Mouse (Mus musculus) activated CD4-positive, CD25-positive, alpha-beta regulatory T cell, adult 4 months (primary cell): ENCODE data around the gene Mapk3. TPM values are rescaled to one million over a fixed set of nuclear protein-coding genes. Genes with fewer than 3 reads are reported as not detected.
A peak's percentile ranks its signal among the peaks of the same experiment; 100 is the strongest.

Experiments
- ATAC-seq: one replicate; pipeline ENCODE4 v1.8.0; 2017
- polyA plus RNA-seq, 2 experiments: library from polyadenylated mRNA; unstranded; fragments of 100-300 nt; shearing (Covaris generic); gene quantifications; one replicate each; pipeline ENCODE4 v1.2.1; 2017

The Mapk3 gene
- polyA plus RNA-seq, 2 experiments from 2014 or later: 12.7 to 22.3 TPM

DNA sequence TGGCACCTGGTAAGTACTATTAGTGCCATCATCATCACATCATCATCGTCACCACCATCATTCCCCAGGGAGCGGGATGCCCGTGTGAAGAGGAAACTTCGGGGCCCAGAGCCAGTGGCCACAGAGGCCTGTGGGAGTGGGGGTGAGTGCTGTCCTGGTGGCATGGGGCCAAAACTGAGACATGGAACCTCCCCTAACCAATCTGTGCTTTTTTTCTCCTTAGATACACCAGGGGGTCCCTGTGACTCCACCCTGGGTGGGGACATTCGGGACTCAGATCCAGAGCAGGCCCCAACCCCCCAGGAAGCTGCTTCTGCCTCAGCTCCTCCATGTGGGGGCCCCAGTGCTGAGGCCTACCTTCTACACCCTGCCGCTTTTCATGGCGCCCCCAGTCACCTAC lies 25.1 kb downstream of the Mapk3 start:
- no peak for ATAC-seq

DNA sequence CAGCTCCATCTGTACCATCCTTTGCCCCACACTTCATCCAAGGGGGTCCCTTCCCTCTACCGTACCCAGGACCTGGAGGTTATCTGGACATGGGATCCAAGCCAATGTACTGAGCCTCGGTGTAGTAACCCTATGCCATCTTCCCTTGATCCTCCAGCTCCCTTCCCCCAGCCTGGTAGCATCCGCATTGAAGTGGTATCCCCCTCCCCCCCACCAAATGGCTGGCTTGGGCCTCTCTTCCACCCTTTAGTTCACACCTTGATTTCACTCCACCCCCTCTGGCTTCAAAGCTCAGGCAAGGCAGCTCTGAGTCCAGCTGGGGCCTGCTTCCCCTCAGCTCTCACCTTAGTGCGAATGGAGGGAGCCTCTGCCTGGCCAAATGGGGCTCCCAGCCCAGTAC lies 25.7 kb downstream of the Mapk3 start:
- ATAC-seq: no peak

DNA sequence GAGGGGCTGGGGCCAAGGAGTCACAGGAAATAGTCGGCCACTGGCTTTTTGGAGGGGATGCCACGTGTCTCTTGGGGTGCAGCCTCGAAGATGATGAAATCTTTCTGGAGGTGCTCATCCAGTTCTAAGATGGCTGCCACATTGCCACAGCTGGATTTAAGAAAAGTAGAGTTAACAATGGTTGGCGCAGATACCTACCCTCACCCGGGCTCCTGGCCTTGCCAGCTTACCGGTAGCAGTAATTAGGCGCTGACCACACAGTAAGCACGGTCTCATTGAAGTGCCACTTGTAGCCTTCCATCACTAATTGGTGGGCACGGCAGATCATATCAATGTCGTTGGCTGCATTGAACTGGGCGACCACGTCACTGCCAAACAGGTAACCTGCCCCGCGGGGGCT lies 26.7 kb downstream of the Mapk3 start:
- no peak for ATAC-seq

DNA sequence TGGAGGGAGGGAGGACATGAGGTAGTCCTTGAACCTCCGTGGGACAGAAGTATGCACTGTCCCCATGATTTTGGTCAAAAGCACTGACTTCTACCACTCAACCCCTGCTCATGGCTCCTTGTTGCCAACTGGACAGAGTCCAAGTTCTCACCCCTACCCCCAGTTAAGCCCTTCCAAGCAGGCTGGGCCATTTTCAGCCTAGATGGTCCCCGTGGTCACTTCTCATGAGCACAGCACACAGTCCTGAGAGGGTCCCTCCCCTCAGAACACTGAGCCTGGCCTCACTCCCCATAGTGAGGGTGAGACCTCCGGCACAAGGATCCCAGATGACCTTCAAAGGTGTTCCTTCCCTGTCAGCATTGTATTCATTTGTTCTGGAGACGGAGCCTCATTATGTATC lies 29.7 kb downstream of the Mapk3 start:
- no peak for ATAC-seq

DNA sequence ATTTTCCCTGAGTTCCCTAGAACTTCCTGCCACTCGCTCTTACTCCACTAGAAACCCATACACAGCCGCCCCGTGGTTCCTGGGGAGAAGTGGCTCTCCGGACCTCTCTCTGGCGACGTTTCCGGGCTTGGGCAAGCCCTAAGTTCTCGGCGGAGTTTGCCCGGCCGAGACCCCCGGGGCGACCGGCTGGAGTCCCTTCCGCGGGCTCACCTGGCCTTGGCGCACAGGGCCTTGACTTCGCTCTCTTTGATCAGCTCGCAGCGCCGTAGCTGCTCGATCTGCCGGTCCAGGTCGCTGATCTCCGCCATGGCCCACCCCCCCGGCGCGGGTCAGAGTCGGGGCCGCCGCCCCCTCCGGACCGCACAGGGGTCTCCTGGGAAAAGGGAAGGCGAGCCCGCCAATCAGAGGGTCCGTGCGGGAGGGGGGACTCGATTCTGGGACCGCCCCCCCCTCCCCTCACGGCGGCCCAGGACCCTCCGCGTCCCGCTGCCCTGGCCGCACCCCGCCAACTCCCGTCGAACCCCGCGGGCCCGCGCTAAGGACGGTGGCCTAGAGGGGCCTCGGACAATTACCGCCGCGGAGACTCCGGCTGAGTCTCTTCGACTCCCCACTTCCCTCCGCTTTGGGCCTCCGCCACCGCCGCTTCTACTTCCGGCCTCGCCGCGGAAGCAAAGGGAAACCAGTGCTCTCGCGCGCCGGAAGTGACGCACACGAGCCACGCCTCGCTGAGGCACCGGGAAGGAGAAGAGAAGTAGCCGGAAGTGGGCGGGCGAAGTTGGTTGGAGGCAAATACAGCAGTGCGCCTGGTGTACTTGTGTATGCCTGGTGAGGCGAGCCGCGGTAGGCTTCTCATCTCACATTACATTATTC lies 32.7 kb downstream of the Mapk3 start, which contains the start of gene Ppp4c:
Ppp4c (minus strand) TSS at position 646 of the 870 bp plus-strand sequence.
- ATAC-seq: peak; percentile 85

DNA sequence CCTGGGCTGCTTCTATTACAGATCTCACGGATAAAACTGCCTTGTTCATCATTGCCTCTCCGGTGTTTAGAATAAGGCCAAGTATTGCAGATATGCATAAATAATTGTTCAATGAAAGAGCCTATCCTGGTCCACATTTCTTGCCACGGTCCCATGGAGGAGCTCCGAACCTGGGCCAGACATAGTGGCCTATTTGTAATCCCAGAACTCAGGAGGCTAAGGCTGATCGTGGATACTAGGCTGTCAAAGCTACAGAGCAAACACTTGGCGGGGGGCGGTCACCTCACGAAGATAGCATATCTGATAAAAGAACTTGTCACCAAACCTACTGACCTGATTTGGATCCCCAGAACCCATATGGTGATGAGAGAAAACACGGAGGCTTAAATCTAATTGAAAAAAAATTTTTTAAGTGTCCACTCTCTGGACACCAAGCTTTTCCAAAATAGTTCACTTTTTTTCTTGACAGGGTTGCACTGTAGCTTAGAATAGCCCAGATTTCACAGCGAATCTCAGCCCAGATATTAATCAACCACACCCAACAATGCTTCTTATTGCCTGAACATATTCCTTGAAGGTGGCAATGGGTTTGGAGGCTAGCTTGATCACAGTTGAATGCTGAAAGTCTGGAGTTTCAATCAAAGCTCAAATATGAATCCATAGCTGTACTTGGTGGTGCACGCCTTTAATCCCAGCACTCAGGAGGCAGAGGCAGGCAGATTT lies 33.5 kb downstream of the Mapk3 start:
- ATAC-seq: no peak

DNA sequence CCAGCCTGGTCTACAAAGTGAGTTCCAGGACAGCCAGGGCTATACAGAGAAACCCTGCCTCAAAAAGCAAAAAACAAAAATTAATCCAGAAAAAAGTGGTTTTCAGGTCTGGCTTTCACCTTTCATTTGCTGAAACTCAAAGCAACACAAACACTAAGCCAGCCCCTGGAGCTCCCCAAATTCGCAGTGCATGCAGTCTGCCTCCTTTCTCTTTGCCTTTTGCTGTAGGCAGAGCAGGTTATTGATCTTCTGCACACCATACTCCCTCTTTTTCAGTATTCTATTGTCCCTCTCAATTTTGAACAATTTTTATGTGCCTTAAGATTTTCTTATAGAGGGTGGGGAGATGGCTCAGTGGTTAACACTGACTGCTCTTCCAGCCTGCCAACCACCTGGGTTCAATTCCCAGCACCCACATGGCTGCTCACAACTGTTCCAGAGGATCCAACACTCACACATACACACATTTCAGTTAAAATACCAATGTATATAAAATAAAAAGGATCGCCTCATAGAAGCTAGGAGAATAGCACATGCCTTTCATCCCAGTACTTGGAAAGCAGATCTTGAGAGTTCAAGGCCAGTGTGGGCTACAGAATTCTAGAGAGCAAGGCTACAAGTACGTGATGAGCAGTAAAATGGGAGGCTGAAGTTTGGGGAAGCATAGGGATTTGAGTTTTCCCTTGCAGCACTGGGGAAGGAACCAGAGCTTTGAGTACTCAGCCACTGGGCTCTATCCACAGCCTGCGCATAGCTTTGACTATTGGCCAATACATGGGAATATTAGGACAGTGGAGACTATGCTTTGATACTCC lies 34.3 kb downstream of the Mapk3 start:
- no peak for ATAC-seq

DNA sequence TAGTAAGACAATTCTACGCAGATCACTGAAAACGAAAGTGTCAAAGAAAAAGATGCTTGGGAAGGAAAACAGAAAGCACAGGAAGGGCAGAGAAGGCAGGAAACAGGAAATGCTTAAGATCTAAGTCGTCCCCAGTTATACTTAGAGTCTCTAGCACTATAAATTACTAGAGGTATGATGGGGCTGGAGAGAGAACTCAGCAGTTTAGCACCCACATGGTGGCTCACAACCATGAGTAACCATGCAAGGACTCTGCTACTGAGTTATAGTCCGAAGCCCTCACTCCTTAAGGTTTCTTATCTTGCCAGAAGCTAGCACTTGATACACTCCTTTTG lies 34.8 kb downstream of the Mapk3 start:
- ATAC-seq: peak; percentile 33

DNA sequence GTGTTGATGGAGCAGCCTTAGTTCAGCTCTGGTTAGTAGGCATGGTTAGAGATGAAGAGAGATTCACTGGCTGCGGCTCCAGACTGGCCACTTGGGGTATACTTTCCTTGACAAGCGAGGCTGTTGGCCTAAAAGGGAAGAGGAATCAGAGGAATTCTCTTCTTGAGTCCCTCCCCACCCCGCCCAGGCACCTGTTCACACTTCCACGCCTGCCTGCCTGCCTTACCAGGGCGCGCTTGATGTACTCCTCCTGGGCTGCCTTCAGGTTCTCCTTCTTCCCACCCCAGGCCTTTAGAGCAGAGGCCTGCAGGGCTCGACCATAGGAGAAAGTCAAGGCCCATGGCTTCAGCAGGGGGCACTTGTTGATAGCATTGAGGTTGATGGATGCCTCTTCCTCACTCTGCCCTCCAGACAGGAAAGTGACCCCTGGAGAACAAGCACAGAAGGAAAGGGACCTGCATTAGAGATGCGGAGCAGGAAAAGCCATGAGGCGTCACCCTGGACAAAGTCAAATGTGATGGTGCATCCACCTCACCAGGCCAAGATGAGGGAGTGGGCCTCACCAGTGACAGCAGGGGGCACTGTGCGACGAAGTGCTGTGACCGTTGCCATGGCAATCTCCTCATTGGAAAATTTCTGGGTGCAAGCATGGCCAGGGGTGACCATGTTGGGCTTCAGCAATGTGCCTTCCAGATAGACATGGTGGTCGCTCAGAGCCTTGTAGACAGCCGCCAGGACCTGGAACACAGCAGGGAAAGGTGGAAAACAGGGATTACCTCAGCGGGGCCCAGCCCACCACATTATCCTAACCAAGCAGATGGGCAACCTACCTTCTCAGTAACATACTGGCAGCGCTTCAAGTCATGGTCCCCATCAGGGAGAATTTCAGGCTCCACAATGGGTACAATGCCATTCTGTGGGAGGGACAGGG lies 36.3 kb downstream of the Mapk3 start:
- no peak for ATAC-seq

DNA sequence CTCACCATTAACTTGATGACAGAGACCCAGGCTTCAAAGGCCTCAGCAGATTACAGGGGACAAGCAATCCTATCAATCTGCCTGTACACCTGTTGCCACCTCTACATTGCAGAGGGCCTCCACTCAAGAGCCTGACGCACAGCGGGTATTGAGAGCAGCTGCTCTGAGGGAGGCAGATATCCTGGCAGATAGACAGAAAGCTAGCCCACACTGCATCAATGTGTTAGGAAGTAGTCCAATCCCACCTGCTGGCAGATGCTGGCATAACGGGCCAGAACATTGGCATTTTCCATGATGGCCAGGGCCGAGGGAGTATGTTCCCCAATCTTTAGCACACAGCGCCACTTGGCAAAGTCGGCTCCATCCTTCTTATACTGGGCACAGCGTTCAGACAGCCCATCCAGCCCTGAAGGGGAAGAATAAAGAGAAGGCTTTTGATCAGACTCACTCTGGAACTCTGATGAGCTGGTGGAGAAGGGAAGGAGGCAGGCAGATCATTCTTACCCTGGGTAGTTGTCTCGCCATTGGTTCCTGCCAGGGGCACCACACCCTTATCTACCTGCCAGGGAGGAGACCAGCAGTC lies 37.0 kb downstream of the Mapk3 start:
- ATAC-seq: no peak

DNA sequence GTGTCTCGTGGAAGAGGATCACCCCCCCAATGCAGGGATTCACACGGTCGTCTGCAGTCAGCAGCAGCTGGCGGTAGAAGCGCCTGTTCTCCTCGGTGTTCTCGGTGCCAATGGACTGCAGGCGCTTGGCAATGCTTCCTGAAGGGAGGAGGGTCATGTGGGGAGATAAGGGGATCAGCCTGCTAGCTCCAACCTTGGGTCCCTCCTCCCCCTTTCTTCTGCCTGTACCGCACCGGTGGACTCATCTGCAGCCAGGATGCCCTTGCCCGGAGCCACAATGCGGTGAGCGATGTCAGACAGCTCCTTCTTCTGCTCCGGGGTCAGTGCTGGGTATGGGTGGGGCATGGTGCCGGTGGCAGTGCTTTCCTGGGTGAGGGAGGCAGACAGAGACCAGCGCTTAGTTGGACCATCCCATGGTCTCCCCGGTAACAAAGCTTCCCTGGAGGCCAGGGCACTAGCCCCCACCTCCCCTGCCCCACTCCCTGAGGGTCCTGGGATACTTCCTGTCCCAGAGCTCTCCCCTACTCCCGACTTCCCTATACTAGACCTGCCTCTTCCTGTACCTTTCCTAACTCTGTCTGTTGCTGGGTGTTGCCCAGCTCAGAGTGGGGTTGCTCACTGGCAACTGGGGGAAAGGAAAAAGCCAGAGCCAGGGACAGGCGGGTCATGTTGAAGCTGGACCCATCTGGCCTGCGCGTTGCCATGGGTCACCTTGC lies 38.2 kb downstream of the Mapk3 start, which contains the start of gene Fam57b:
Fam57b (plus strand) TSS at position 258 of the 716 bp plus-strand sequence.
- ATAC-seq: no peak

DNA sequence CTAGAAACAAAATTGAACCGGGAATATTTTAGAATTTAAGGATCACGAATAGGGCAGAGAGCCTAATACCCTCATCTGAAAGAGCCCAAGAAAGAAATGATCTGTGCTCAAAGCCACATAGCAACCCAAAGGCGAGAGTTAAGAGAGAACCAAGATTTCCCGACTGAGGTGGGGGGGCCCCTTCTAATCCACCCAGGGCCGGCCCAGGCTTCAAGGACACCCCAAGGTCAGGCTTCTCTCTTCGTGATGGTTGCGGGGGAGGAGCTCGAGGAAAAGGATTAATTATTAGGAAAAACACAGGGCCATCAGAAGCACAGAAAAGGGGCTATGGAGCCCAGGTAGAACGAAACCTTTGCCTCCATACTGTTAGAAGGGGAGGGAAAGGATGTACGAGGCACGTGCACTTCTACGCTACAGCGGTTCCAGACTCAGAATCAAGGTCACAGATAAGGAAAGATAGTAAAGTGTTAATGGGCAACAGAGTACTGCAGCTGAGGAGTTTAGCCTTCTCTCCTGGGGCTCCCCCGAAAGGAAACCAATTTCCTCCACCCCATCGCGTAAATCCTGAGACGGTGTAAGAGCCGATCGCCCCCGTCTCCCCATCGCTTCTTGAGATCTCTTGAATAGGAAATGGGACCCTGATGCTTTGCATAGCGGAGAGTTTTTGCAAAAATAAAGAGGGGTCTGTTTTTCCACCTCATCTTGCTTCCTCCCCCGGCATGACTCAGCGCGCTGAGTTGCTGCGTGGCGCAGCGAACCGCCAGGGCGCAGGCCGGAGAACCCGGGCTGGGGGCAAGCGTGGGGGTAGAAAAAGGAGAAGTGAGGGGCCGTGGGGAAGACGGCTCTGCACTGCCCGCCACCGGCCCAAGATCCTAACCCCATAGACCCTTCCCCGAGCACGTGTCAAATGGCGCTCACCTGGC lies 39.0 kb downstream of the Mapk3 start:
- peak; percentile 13 for ATAC-seq

DNA sequence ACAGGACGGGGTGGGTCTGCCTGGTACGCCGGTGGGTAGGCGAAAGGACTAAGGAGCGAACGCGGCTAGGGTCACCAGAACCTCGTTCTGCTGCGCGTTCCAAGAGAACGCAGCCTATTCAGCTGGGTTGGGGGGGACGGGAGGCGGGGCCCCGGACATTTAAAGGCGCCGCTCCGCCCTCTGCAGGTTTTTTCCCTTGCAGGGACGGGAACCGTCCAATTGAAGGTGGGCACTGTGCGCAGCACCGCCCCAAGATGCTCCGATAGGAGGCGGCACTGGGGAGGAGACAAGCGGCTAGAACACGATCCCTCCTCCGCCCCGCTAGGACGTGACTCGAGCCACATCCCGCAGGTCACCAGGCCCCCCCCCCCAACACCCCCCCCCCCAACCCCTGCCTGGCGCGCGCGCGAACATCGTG lies 39.7 kb downstream of the Mapk3 start:
- ATAC-seq: peak; percentile 86

DNA sequence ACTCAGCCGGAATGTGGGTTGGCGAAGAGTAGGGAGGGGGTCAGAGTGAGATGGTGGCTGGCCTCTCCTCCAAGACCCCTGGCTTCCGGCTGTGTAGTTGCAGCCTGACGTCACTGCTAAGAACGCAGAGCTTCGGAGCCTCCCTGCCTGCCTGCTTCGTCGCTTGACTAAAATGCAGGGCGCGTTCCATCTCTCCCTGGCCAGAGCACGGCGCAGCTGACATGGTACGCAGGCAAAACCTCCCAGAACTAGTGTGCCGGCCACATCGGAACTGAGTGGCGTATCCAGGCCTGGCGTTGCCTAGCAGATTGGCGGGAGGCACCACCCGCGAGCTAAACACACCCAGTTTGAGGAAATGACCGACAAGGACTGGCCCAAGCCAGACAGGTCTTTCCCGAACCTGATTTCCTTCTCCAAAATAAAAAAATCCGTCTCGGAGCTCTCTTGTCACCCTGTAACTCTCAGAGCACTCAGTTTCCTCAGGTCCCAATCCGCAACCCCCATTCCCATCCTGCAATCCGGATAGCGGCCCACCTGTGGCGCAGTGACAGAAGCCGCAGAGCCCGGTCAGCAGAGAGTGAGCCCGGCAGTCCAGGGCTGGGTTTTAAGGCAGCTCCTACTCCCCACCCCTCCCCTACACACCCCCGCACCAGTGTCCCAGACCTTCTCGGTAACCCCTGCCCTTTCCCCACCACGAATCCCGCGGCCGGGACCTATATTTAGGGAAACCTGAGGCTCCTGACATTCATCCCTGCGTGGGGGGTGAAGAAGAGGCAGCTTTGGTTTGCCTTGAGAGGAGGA lies 40.3 kb downstream of the Mapk3 start:
- ATAC-seq: peak; percentile 66

DNA sequence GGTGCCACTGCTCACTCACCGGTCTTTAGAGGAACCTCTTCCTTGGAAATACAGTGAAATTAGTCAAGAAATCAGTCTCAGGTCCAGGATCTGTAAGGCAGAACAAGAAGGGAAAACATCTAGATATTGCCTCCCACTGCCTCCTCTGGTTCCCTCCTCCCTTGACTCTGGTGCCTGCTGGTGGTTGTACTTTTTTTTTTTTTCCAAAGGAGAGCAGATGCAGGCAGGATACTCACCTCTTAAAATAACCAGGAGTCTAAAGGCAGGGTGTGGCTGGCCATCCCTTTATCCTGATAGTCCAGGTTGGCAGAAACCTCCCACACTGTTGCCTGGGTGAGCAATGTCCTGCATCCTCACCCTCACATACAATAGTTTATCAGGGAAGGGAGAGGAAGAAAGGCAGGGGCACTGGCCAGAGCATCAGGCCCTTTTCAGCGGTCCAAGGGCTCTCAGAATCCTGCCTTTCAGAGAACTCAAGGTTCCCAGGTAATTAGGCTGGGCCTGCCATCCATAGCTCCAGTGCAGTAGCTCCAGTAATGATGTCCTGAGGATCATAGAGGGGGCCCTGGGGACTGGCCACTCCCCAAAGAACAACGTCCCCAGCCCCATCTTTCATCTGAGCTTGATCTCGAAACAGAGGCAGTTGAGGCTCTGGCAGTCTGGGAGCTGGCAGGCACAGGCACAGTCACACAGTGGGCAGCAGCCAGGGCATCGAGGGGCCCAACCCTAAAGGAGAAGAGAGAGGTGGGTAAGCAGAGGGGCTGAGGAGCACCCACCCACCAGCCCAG lies 41.1 kb downstream of the Mapk3 start:
- ATAC-seq: no peak

DNA sequence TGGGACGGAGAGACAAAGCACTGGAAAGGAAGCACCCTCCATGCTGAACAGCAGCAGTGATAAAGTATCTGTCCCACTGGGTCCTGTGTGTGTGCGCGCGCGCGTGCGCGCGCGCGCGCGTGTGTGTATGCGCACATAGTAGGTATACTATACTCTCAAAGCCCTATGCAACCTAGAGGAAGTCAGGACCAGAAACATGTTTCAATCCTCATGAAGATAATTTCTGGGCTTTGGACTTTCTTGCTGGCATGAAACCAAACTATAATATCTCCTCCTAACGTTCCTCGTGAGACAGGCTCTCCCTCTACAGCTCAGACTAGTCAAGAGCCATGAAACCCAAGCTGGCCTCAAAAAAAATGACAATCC lies 41.6 kb downstream of the Mapk3 start:
- no peak for ATAC-seq

DNA sequence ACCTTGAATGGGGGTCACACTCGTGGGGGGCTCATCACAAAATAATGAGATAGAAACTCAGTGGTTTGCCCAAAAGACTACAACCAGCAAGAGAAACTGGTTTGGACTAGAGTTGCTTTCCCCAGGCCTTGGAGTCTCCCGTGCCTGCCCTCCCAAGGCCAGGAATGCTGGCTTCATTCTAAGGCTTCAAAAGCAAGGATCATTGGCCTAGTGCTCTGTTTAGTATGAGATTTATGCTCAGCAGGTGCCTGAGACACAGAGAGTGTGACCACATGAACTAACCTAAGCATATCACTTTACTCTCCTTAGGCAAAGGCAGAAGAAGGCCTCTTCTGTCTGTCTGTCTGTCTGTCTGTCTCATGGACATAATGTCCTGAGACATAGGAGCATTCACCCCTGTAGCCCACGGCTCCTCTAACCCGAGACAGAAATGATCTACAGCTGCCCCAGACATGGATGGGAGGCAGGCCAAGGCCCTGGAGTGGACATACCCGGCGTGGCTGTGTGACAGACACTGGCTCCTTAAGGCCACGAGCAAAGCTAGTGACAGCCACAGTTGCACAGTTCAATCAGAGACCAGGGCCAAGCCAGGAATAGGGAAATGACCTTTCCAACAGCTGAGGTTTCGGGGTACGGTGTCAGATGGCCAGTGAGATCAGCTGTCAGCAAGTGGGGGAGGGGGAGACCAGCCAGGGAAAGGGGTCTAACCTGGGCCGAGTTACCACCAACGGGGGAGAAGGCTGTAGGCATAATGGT lies 42.9 kb downstream of the Mapk3 start:
- ATAC-seq: no peak
